Mouse (Mus musculus): ENCODE measurements around the gene Zfp26. TPM values are rescaled to one million over a fixed set of nuclear protein-coding genes. Genes with fewer than 3 reads are reported as not detected.

Gene Zfp26
- total RNA-seq, 1 experiment from 2014 or later, result 22.6 TPM

Other genes starting within 250 kb of the Zfp26 start
- not detected in 2 replicates for gene Olfr871, start 248.0 kb downstream of the Zfp26 start, total RNA-seq (2021)
- gene Olfr872, start 223.0 kb downstream of the Zfp26 start, total RNA-seq (2021), result not detected in 2 replicates
- not detected in 2 replicates for gene Olfr39, start 177.8 kb downstream of the Zfp26 start, total RNA-seq (2021)
- not detected in 2 replicates for gene Olfr873, start 161.6 kb downstream of the Zfp26 start, total RNA-seq (2021)
- not detected in 2 replicates for gene Olfr18, start 124.1 kb downstream of the Zfp26 start, total RNA-seq (2021)
- 6.9 and 9.6 TPM in 2 replicates for gene Zfp560, start 75.0 kb downstream of the Zfp26 start, total RNA-seq (2021)
- 20.5 and 22.1 TPM in 2 replicates for gene Zfp426, start 32.6 kb upstream of the Zfp26 start, total RNA-seq (2021)
- 44.0 and 46.2 TPM in 2 replicates for gene Zfp266, start 61.3 kb upstream of the Zfp26 start, total RNA-seq (2021)
- gene Zfp846, start 121.1 kb upstream of the Zfp26 start, total RNA-seq (2021), result 9.2 and 10.8 TPM in 2 replicates
- gene Ubl5, start 182.7 kb upstream of the Zfp26 start, total RNA-seq (2021), result 308 TPM in 2 replicates
- gene Fbxl12, start 184.6 kb upstream of the Zfp26 start, total RNA-seq (2021), result 15.3 and 18.7 TPM in 2 replicates
- gene Pin1, start 191.9 kb upstream of the Zfp26 start, total RNA-seq (2021), result 20.1 and 20.2 TPM in 2 replicates

Data from adrenal gland, postnatal 14 days (tissue).